ENCODE assay signal across 28 mouse cellular contexts in the genomic region with DNA sequence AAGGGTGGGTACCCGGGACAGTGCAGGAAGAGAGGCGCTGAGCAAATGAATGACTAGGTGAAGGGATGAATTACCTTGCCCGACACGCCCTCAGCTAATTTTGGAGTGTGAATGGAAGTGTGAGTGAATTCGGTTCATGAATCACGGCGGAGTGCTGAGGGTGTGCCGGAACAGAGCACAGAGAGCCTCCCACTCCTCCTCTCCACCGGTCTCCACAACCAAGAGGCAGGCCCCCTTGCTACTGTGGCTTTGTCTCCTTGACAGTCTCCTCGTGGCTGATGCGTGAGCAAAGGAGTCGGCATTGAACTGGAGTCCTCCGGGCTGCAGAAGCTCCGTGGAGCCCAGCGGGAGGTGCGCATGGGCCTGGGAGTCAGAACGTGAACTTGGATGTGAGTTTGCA.
DNase-seq lines count a peak whose midpoint lies in the region; ATAC-seq and TF ChIP-seq lines count a peak whose summit lies in the region.
"Had no signal": no experiment of that assay in that cellular context is flagged by ENCODE, and none has a peak within 500 bp of the region (broad histone marks: within the 10 kb centered on the region; RNA-seq: fewer than 3 reads in every experiment).

No protein-coding gene starts in this region.

- H3K4me2 ChIP-seq in forebrain, embryonic 13.5 days = no peak overlapping the region
- H3K4me2 ChIP-seq in kidney, embryonic 15.5 days = 0 out of 2 replicates have a peak overlapping the region, but pooled peaks have one; percentile 10
- no peak overlapping the region; the same call in 1 of the 2 replicates for H3K4me2 ChIP-seq in kidney, embryonic 16.5 days (replicated peaks; ENCODE audit: low read depth, low read length)
- no peak overlapping the region for H3K4me2 ChIP-seq in forebrain, postnatal 0 days (ENCODE audit: low read depth)
- H3K4me2 ChIP-seq: embryonic facial prominence, embryonic 13.5 days; heart, embryonic 13.5 days; limb, embryonic 12.5 days; liver, embryonic 15.5 days; lung, embryonic 14.5 days had no signal

- H3K9me3 ChIP-seq in forebrain, embryonic 10.5 days = no peaks in the 10 kb centered on the region
- no peaks in the 10 kb centered on the region for H3K9me3 ChIP-seq in forebrain, embryonic 13.5 days (replicated peaks)
- H3K9me3 ChIP-seq in kidney, embryonic 15.5 days (replicated peaks) = no peaks in the 10 kb centered on the region
- H3K9me3 ChIP-seq in kidney, embryonic 16.5 days (ENCODE audit: low read length) = no peaks in the 10 kb centered on the region
- H3K9me3 ChIP-seq in ES-E14 (ENCODE audit: control insufficient read depth, insufficient read depth, low read depth, low read length) = no peaks in the 10 kb centered on the region
- H3K9me3 ChIP-seq in forebrain, postnatal 0 days (ENCODE audit: low read length) = no peaks in the 10 kb centered on the region
- H3K9me3 ChIP-seq: embryonic facial prominence, embryonic 13.5 days; heart, embryonic 13.5 days; limb, embryonic 12.5 days; liver, embryonic 15.5 days; midbrain, embryonic 10.5 days had no signal

- no peak for TF ChIP-seq CTCF in forebrain, postnatal 0 days (IDR thresholded peaks at IDR 0.05; ENCODE audit: low read depth)

- in situ Hi-C loops in ES-E14 (cut with MboI; ENCODE audit: low sequenced_read_pairs in 2 of 2, unreplicated experiment in 2 of 2) = no loop called here

- ATAC-seq in forebrain, embryonic 13.5 days = no peak
- no peak for ATAC-seq in kidney, embryonic 15.5 days (replicated peaks; ENCODE audit: low FRiP score)
- ATAC-seq in kidney, embryonic 16.5 days (ENCODE audit: low FRiP score, low TSS enrichment) = no peak
- ATAC-seq in forebrain, postnatal 0 days = peak; percentile 29; the same call in 1 of the 2 replicates
- ATAC-seq: activated CD4-positive, CD25-positive, alpha-beta regulatory T cell, adult 4 months; intestine, embryonic 16.5 days; midbrain, embryonic 16.5 days had no signal

- H3K27ac ChIP-seq in forebrain, embryonic 10.5 days = 0 out of 2 replicates have a peak overlapping the region, but pooled peaks have one; percentile 32
- H3K27ac ChIP-seq in forebrain, embryonic 13.5 days = no peak overlapping the region
- H3K27ac ChIP-seq in kidney, embryonic 15.5 days = no peak overlapping the region
- no peak overlapping the region for H3K27ac ChIP-seq in kidney, embryonic 16.5 days (ENCODE audit: low read length)
- H3K27ac ChIP-seq in ES-E14 (ENCODE audit: insufficient read depth, low read depth, low read length, poor library complexity, severe bottlenecking) = no peak overlapping the region
- H3K27ac ChIP-seq in forebrain, postnatal 0 days (ENCODE audit: low read depth, low read length) = no peak overlapping the region
- H3K27ac ChIP-seq: embryonic facial prominence, embryonic 13.5 days; heart, embryonic 13.5 days; layer of hippocampus, adult 2 months; left cerebral cortex, adult 2 months; limb, embryonic 12.5 days; liver, embryonic 15.5 days; midbrain, embryonic 10.5 days had no signal

- no peak overlapping the region for H3K9ac ChIP-seq in forebrain, embryonic 13.5 days
- no peak overlapping the region for H3K9ac ChIP-seq in kidney, embryonic 15.5 days
- no peak overlapping the region for H3K9ac ChIP-seq in kidney, embryonic 16.5 days (replicated peaks; ENCODE audit: low read length)
- 0 out of 2 replicates have a peak overlapping the region, but pooled peaks have one; percentile 4 for H3K9ac ChIP-seq in ES-E14 (ENCODE audit: insufficient read depth, low read depth, low read length, poor library complexity, severe bottlenecking)
- no peak overlapping the region for H3K9ac ChIP-seq in forebrain, postnatal 0 days
- H3K9ac ChIP-seq: embryonic facial prominence, embryonic 13.5 days; heart, embryonic 13.5 days; limb, embryonic 12.5 days; liver, embryonic 15.5 days; lung, embryonic 14.5 days had no signal

- WGBS in forebrain, embryonic 10.5 days = 59% methylated on average over 17 of the region's 17 CpGs
- 44% methylated on average over 17 of the region's 17 CpGs for WGBS in forebrain, embryonic 13.5 days
- 23% methylated on average over 17 of the region's 17 CpGs for WGBS in kidney, embryonic 15.5 days
- 30% methylated on average over 17 of the region's 17 CpGs for WGBS in kidney, embryonic 16.5 days
- WGBS in forebrain, postnatal 0 days = 37% methylated on average over 17 of the region's 17 CpGs

- no peaks in the 10 kb centered on the region for H3K36me3 ChIP-seq in forebrain, embryonic 10.5 days (replicated peaks)
- no peaks in the 10 kb centered on the region for H3K36me3 ChIP-seq in forebrain, embryonic 13.5 days (ENCODE audit: poor library complexity, severe bottlenecking)
- H3K36me3 ChIP-seq in kidney, embryonic 15.5 days = no peaks in the 10 kb centered on the region
- no peaks in the 10 kb centered on the region for H3K36me3 ChIP-seq in kidney, embryonic 16.5 days (ENCODE audit: insufficient read depth, low read length)
- no peaks in the 10 kb centered on the region; the same call in 1 of the 2 replicates for H3K36me3 ChIP-seq in ES-E14 (ENCODE audit: control insufficient read depth, insufficient read depth, low read length, poor library complexity, severe bottlenecking)
- no peaks in the 10 kb centered on the region for H3K36me3 ChIP-seq in forebrain, postnatal 0 days (ENCODE audit: insufficient read depth)
- H3K36me3 ChIP-seq: embryonic facial prominence, embryonic 13.5 days; heart, embryonic 13.5 days; limb, embryonic 12.5 days; liver, embryonic 15.5 days; midbrain, embryonic 10.5 days had no signal

- H3K27me3 ChIP-seq in forebrain, embryonic 10.5 days (ENCODE audit: poor library complexity, severe bottlenecking) = peaks cover 12% of the 10 kb centered on the region; the same call in 1 of the 2 replicates
- H3K27me3 ChIP-seq in forebrain, embryonic 13.5 days = no peaks in the 10 kb centered on the region
- peaks cover 20% of the 10 kb centered on the region; the same call in 1 of the 2 replicates for H3K27me3 ChIP-seq in kidney, embryonic 15.5 days
- no peaks in the 10 kb centered on the region for H3K27me3 ChIP-seq in kidney, embryonic 16.5 days (ENCODE audit: insufficient read depth, low read length)
- H3K27me3 ChIP-seq in forebrain, postnatal 0 days (ENCODE audit: insufficient read depth, low read length) = no peaks in the 10 kb centered on the region
- H3K27me3 ChIP-seq: embryonic facial prominence, embryonic 13.5 days had no signal

- peaks cover 17% of the 10 kb centered on the region for H3K4me1 ChIP-seq in forebrain, embryonic 10.5 days
- H3K4me1 ChIP-seq in forebrain, embryonic 13.5 days = peaks cover 14% of the 10 kb centered on the region
- peaks cover 8% of the 10 kb centered on the region; the same call in 1 of the 2 replicates for H3K4me1 ChIP-seq in kidney, embryonic 15.5 days
- H3K4me1 ChIP-seq in kidney, embryonic 16.5 days (ENCODE audit: insufficient read depth, low read length) = peaks cover 4% of the 10 kb centered on the region; the same call in 1 of the 2 replicates
- peaks cover 0 to 6% of the 10 kb centered on the region in 2 experiments; a peak in 1 of 4 replicates for H3K4me1 ChIP-seq in ES-E14 (ENCODE audit: control insufficient read depth in 2 of 2, insufficient read depth in 2 of 2, low read length in 2 of 2, poor library complexity in 1 of 2)
- H3K4me1 ChIP-seq in forebrain, postnatal 0 days (ENCODE audit: insufficient read depth) = peaks cover 5% of the 10 kb centered on the region; the same call in 1 of the 2 replicates
- H3K4me1 ChIP-seq: limb, embryonic 12.5 days; liver, embryonic 15.5 days had no signal

- no peak overlapping the region for H3K4me3 ChIP-seq in forebrain, embryonic 10.5 days
- H3K4me3 ChIP-seq in forebrain, embryonic 13.5 days = no peak overlapping the region
- no peak overlapping the region for H3K4me3 ChIP-seq in kidney, embryonic 15.5 days (replicated peaks)
- no peak overlapping the region for H3K4me3 ChIP-seq in kidney, embryonic 16.5 days (ENCODE audit: low read length)
- H3K4me3 ChIP-seq in ES-E14 (ENCODE audit: insufficient read depth in 1 of 2, low read depth in 1 of 2, low read length in 2 of 2, poor library complexity in 1 of 2, severe bottlenecking in 1 of 2) = peak overlapping the region in 1 of 2 experiments; percentile 27; a peak in 1 of 4 replicates
- H3K4me3 ChIP-seq in forebrain, postnatal 0 days (ENCODE audit: low read depth, low read length) = no peak overlapping the region
- H3K4me3 ChIP-seq: embryonic facial prominence, embryonic 13.5 days; heart, embryonic 13.5 days; layer of hippocampus, adult 2 months; left cerebral cortex, adult 2 months; limb, embryonic 12.5 days; liver, embryonic 15.5 days; midbrain, embryonic 10.5 days had no signal

- no peak for DNase-seq in forebrain, embryonic 10.5 days (ENCODE audit: extremely low spot score, low spot score)
- DNase-seq in ES-E14 (ENCODE audit: low read depth, low spot score) = peak; percentile 16
- no peak for DNase-seq in forebrain, postnatal 0 days
- no peak for DNase-seq in urinary bladder, postnatal 10 days (ENCODE audit: low spot score)
- DNase-seq in ovary, postnatal 36 days (ENCODE audit: low spot score) = no peak
- DNase-seq: adrenal gland, adult 2 months; adrenal gland, postnatal 36 days; cerebellum, adult 9-10 months; gastrocnemius, postnatal 10 days; heart, postnatal 10 days; kidney, adult 8-10 months; kidney, postnatal 36 days; lung, embryonic 14.5 days; lung, postnatal 14 days; thymus, postnatal 4 days had no signal

TF ChIP-seq in ES-E14, 5 proteins besides CTCF, POLR2A, EP300 and RAD21:
- TF ChIP-seq HCFC1 (IDR thresholded peaks at IDR 0.05; ENCODE audit: borderline replicate concordance, insufficient read depth, low read length) (no peak), CHD2 (IDR thresholded peaks at IDR 0.05; ENCODE audit: low read depth, low read length) (no peak), MAFK (IDR thresholded peaks at IDR 0.05; ENCODE audit: insufficient read depth, low read depth, low read length) (no peak), ZC3H11A (IDR thresholded peaks at IDR 0.05; ENCODE audit: borderline replicate concordance, low read depth, low read length) (no peak), ZNF384 (IDR thresholded peaks at IDR 0.05; ENCODE audit: low read depth, low read length) (no peak)
